Mouse (Mus musculus) C2C12 (cell line): ENCODE measurements around the gene Hfe. TPM values are rescaled to one million over a fixed set of nuclear protein-coding genes. Genes with fewer than 3 reads are reported as not detected.
A peak's percentile ranks its signal among the peaks of the same experiment; 100 is the strongest.
"Not testable (repeated sequence)": the region's sequence is repeated elsewhere in the genome, so short reads cannot be mapped to it uniquely, and the experiment has no call there.

Experiments
- H3K27me3 ChIP-seq: one replicate; pipeline ENCODE4 v1.6.1; 2011; ENCODE audit not compliant: control insufficient read depth, insufficient read depth, insufficient read length
- H3K36me3 ChIP-seq: one replicate; pipeline ENCODE4 v1.6.1; 2011; ENCODE audit not compliant: control insufficient read depth, insufficient read depth
- H3K4me3 ChIP-seq: one replicate; pipeline ENCODE4 v1.5.1; 2011; ENCODE audit warnings: mild to moderate bottlenecking, control low read depth; ENCODE audit not compliant: poor library complexity, insufficient read depth, severe bottlenecking
- H3K79me2 ChIP-seq: one replicate; pipeline ENCODE4 v1.6.1; 2011; ENCODE audit not compliant: control insufficient read depth, insufficient read depth
- H3K79me3 ChIP-seq: one replicate; pipeline ENCODE4 v1.6.1; 2011; ENCODE audit warnings: low read depth, control low read depth
- H3ac ChIP-seq: one replicate; pipeline ENCODE3; 2011; ENCODE audit warnings: low read depth; ENCODE audit not compliant: control insufficient read depth, insufficient read length
- CEBPB ChIP-seq: IDR thresholded peaks from one replicate; pipeline ENCODE4 v1.6.1; 2011; ENCODE audit warnings: low read depth, mild to moderate bottlenecking, control low read depth, moderate library complexity
- CTCF ChIP-seq: IDR thresholded peaks from one replicate; pipeline ENCODE4 v1.5.1; 2011; ENCODE audit not compliant: control insufficient read depth, insufficient read depth, insufficient read length
- FOSL1 ChIP-seq: IDR thresholded peaks from one replicate; pipeline ENCODE4 v1.8.0; 2011; ENCODE audit warnings: mild to moderate bottlenecking, low read length; ENCODE audit not compliant: poor library complexity, insufficient read depth, severe bottlenecking
- MAX ChIP-seq: IDR thresholded peaks from one replicate; pipeline ENCODE4 v1.6.1; 2011; ENCODE audit warnings: mild to moderate bottlenecking, control low read depth
- MYOD1 ChIP-seq: IDR thresholded peaks from one replicate; pipeline ENCODE4 v1.6.1; 2011; ENCODE audit warnings: low read depth; ENCODE audit not compliant: control insufficient read depth, insufficient read length
- MYOG ChIP-seq: IDR thresholded peaks from one replicate; pipeline ENCODE4 v1.6.1; 2011; ENCODE audit not compliant: control insufficient read depth, insufficient read length; ENCODE audit errors: extremely low read depth
- USF1 ChIP-seq: IDR thresholded peaks from one replicate; pipeline ENCODE4 v1.6.1; 2011; ENCODE audit warnings: low read depth, mild to moderate bottlenecking, control low read depth, moderate library complexity
- polyA plus RNA-seq: library from polyadenylated mRNA; unstranded; fragments of >200 nt; fragmentation: generic; extraction: Trizol; gene quantifications from one replicate; pipeline ENCODE4 v1.2.1, GENCODE M21; 2012; ENCODE audit warnings: missing spikeins

Hfe gene
- polyA plus RNA-seq, 1 experiment = 0.91 TPM

GRCm38 (mm10) chr13:23687907-23688306 is 22.7 kb downstream of the Hfe start:
- Histone ChIP-seq H3K79me3 (no peaks in the 10 kb centered on the region), H3K79me2 (peaks cover 6% of the 10 kb centered on the region), H3K36me3 (no peaks in the 10 kb centered on the region), H3K4me3 (no peak overlapping the region), H3ac (no peak overlapping the region), H3K27me3 (no peaks in the 10 kb centered on the region)
- TF ChIP-seq MYOD1 = no peak
- TF ChIP-seq USF1 = no peak
- no peak for TF ChIP-seq MYOG
- no peak for TF ChIP-seq CEBPB
- TF ChIP-seq MAX = no peak
- no peak for TF ChIP-seq FOSL1
- no peak for TF ChIP-seq CTCF

GRCm38 (mm10) chr13:23687181-23687580 is 23.5 kb downstream of the Hfe start:
- Histone ChIP-seq H3K27me3 (no peaks in the 10 kb centered on the region), H3K4me3 (no peak overlapping the region), H3K36me3 (no peaks in the 10 kb centered on the region), H3K79me2 (peaks cover 6% of the 10 kb centered on the region), H3ac (no peak overlapping the region), H3K79me3 (no peaks in the 10 kb centered on the region)
- TF ChIP-seq CEBPB = no peak
- TF ChIP-seq MAX = no peak
- TF ChIP-seq MYOD1 = no peak
- no peak for TF ChIP-seq MYOG
- no peak for TF ChIP-seq FOSL1
- no peak for TF ChIP-seq USF1
- no peak for TF ChIP-seq CTCF

GRCm38 (mm10) chr13:23685966-23686365 is 24.7 kb downstream of the Hfe start:
- H3K79me3 ChIP-seq = no peaks in the 10 kb centered on the region
- H3K36me3 ChIP-seq = no peaks in the 10 kb centered on the region
- H3K79me2 ChIP-seq = peaks cover 6% of the 10 kb centered on the region
- H3K4me3 ChIP-seq = no peak overlapping the region
- H3ac ChIP-seq = peak overlapping the region; percentile 6
- no peaks in the 10 kb centered on the region for H3K27me3 ChIP-seq
- TF ChIP-seq FOSL1 (no peak), MYOG (no peak), MAX (no peak), CTCF (no peak), USF1 (no peak), CEBPB (no peak), MYOD1 (no peak)

GRCm38 (mm10) chr13:23685121-23685861 is 25.4 kb downstream of the Hfe start:
- H3K79me3 ChIP-seq = no peaks in the 10 kb centered on the region
- no peak for TF ChIP-seq FOSL1
- TF ChIP-seq MYOG = no peak
- TF ChIP-seq CTCF = no peak
- TF ChIP-seq CEBPB = peak; percentile 90
- H3K4me3 ChIP-seq = peak overlapping the region; percentile 15
- peak overlapping the region; percentile 69 for H3ac ChIP-seq
- H3K79me2 ChIP-seq = peaks cover 6% of the 10 kb centered on the region
- no peaks in the 10 kb centered on the region for H3K27me3 ChIP-seq
- no peaks in the 10 kb centered on the region for H3K36me3 ChIP-seq

DNA sequence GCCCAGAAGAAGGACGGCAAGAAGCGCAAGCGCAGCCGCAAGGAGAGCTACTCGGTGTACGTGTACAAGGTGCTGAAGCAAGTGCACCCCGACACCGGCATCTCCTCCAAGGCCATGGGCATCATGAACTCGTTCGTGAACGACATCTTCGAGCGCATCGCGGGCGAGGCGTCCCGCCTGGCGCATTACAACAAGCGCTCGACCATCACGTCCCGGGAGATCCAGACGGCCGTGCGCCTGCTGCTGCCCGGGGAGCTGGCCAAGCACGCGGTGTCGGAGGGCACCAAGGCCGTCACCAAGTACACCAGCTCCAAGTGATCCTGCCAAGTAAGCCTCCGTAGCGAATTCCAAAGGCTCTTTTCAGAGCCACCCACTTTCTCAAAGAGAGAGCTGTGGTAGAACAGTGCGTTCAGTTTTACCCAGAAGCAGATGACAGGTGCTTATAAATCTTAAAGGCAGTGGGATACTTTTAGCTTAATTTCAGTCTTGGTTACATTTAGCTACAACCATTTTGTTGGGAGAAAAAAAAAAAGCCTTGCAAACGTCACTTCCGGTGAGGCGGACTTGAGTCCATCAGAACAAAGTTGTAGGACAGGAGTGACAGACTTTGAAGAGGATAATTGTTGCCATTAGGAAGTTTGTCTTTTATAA is 26.2 kb downstream of the Hfe start:
- not testable (repeated sequence) for H3K36me3 ChIP-seq, H3K79me3 ChIP-seq, H3K79me2 ChIP-seq, H3K27me3 ChIP-seq
- H3K4me3 ChIP-seq = peak overlapping the region; percentile 15
- peak overlapping the region; percentile 40 for H3ac ChIP-seq

- peak within 1 kb of the TSS; percentile 21 for H3K4me3 ChIP-seq
- TF ChIP-seq CTCF = no peak
- no peak for TF ChIP-seq MYOD1
- no peak for TF ChIP-seq FOSL1
- no peak for TF ChIP-seq MAX
- TF ChIP-seq MYOG = no peak
- no peak for TF ChIP-seq USF1
- TF ChIP-seq CEBPB = no peak
- no peaks in the 10 kb centered on the region for H3K36me3 ChIP-seq
- no peaks in the 10 kb centered on the region for H3K79me3 ChIP-seq
- H3K79me2 ChIP-seq = peaks cover 6% of the 10 kb centered on the region
- H3K27me3 ChIP-seq = no peaks in the 10 kb centered on the region
- H3ac ChIP-seq = peak within 1 kb of the TSS; percentile 73
Observed at GRCm38 (mm10) chr13:23683755-23684281, 26.8 kb downstream of the Hfe start, which contains the start of the genes Hist1h2ac and Hist1h2bc. Gene Hist1h2ac (minus strand): TSS chr13:23683948. Gene Hist1h2bc (plus strand): TSS chr13:23684199.

- not testable (repeated sequence) for H3K79me2 ChIP-seq, H3K27me3 ChIP-seq, H3K36me3 ChIP-seq, H3K79me3 ChIP-seq
- peak overlapping the region; percentile 21 for H3K4me3 ChIP-seq
- H3ac ChIP-seq = peak overlapping the region; percentile 73
Observed at GRCm38 (mm10) chr13:23682947-23683754, 27.5 kb downstream of the Hfe start.
